Mouse (Mus musculus) cortical plate, adult 2 months (tissue): ENCODE results near the gene Fbn1. TPM values are rescaled to one million over a fixed set of nuclear protein-coding genes. Genes with fewer than 3 reads are reported as not detected.

Experiments used
- H3K27ac ChIP-seq: fragments of 200-500 bp; 2 replicates; pipeline ENCODE4 v1.5.1; 2012; ENCODE audit warnings: low read length, control low read depth, inconsistent platforms; ENCODE audit not compliant: insufficient read depth
- H3K4me1 ChIP-seq: fragments of 200-500 bp; 2 replicates; pipeline ENCODE4 v1.6.1; 2011; ENCODE audit warnings: low read length; ENCODE audit not compliant: control insufficient read depth, insufficient read depth
- H3K4me3 ChIP-seq: fragments of 200-500 bp; 2 replicates; pipeline ENCODE4 v1.5.1; 2011; ENCODE audit warnings: mild to moderate bottlenecking, low read length, control low read depth; ENCODE audit not compliant: insufficient read depth
- CTCF ChIP-seq: fragments of 200-500 bp; IDR thresholded peaks from 2 replicates; pipeline ENCODE4 v1.5.1; 2011; ENCODE audit warnings: mild to moderate bottlenecking, control low read depth, low read length; ENCODE audit not compliant: insufficient read depth; ENCODE audit errors: extremely low read depth
- POLR2A ChIP-seq: fragments of 200-500 bp; IDR thresholded peaks from 2 replicates; pipeline ENCODE4 v1.6.1; 2011; ENCODE audit warnings: mild to moderate bottlenecking, low read length, control low read depth; ENCODE audit not compliant: insufficient read depth; ENCODE audit errors: extremely low read depth
- polyA plus RNA-seq: library from polyadenylated mRNA; depleted of rRNA; stranded (reverse); fragments of >200 nt; gene quantifications from 2 replicates; pipeline ENCODE4 v1.2.3, GENCODE M21; 2012

Gene Fbn1
- polyA plus RNA-seq, 1 experiment = 1.5 TPM

DNA sequence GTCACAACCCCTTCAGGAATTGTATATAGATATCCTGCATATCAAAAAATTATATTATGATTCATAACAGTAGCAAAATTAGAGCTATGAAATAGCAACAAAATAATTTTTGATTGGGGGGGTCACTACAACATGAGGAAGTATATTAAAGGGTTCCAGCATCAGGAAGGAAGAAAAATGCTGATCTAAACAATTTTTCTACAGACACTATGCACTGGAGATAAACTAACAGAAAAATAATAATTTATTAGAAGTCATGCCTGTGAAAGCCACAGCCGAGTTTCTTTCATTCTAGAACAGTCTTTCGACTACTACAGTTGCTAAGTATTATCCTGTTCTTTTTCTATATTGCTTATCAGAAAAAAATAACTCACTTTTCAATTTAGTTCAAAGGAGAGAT, 17.7 kb upstream of the Fbn1 start:
- TF ChIP-seq POLR2A (no peak), CTCF (no peak)
- Histone ChIP-seq H3K4me3 (no peak overlapping the region), H3K4me1 (no peaks in the 10 kb centered on the region), H3K27ac (no peak overlapping the region)

GRCm38 (mm10) chr2:125516594-125516993, 8.8 kb upstream of the Fbn1 start:
- TF ChIP-seq CTCF = no peak
- TF ChIP-seq POLR2A = no peak
- Histone ChIP-seq H3K4me1 (no peaks in the 10 kb centered on the region), H3K27ac (no peak overlapping the region), H3K4me3 (no peak overlapping the region)

DNA sequence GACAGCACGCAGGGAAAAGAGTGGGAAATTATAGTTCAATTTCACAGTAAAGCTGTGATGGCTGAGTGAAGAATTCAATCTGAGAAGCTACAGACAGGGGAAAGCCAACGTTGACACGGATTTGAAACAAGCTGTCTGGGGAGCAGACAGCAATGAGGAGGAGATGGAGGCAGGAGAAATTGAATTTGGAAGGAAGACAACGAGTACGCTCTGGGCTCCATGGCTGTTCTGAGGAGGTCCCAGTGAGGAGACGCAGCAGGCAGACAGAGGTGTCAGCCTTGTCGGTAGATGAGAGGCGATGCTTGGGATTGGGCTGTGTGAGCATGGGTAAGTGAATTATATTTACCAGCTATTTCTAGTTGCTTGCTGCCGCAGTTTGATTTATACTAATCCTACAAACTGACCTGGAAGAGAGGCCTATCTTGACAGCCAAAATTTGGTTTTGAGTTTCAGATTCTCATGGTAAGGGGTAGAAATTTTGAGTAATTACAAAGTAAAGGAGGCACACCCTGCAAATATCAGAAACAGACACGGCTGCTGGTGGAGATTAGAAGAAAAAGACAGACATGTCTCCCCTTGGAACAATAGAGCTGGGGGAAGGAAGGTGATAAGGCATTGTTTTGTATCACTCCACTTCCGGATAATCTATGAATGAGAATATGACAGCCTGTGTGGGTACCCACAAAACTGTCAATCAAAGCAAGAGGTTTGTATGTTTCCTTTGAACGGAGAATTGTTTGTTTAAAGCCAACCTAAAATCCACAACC, 7.7 kb upstream of the Fbn1 start:
- no peak for TF ChIP-seq CTCF
- no peak for TF ChIP-seq POLR2A
- Histone ChIP-seq H3K4me1 (no peaks in the 10 kb centered on the region), H3K27ac (no peak overlapping the region), H3K4me3 (no peak overlapping the region)

DNA sequence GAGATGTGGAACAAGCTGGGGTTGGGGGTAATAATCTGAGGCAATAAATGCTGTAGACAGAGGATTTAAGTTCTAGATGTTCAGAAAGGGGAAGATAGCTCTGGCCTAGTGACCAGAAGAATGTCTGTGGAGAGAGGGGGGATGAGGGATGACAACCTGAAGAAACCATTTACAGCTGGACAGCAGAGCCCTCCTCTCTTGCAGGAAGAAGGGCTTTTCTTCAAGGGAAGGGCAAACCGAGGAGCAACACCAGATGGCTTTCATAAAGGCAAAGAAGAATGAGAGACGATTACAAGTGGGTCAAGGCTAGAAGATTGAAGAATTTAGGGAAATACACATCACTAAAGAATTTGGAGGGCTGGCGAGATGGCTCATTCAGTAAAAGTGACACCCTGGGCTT, 6.6 kb upstream of the Fbn1 start:
- no peak for TF ChIP-seq POLR2A
- Histone ChIP-seq H3K27ac (no peak overlapping the region), H3K4me1 (no peaks in the 10 kb centered on the region), H3K4me3 (no peak overlapping the region)

DNA sequence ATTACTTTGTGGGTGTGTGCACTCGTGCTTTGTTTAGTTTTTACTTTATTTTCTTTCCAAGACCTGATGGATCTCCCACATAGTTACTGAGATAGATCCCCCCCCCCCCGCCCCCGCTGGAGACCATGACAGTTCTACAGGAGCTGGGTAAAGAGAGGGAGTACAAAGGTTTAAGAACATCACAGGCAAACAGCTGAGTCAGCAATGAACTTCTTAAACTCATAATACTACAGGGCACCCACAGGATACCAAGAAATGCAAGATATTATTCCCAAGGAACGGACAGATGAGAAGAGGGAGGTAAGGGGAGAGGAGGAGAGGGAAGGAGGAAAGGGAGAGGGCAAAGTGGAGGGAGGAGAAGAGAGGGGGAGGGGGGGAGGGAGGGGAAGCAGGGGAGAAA, 4.8 kb upstream of the Fbn1 start:
- Histone ChIP-seq H3K4me1 (no peaks in the 10 kb centered on the region), H3K4me3 (no peak overlapping the region), H3K27ac (no peak overlapping the region)
- no peak for TF ChIP-seq CTCF

DNA sequence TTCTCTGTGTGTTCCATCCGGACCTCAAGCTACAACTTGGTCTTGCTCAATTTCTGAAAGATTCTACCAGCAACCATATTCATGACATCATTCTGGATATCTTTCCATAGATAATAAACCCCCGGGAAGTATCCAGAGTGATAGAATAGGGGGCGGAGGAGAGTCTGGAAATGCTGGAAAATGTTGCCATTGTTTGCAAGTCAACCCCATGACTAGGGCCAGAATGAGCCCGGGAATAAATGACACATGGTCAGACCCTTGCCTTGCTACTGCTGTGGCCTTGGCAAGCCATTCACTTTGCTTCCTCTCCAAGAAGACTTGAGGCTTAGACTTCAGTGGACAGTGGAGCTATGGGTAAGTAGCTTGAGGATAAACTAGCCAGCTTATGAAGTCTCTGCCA, 4.1 kb upstream of the Fbn1 start:
- no peak overlapping the region for H3K4me3 ChIP-seq
- TF ChIP-seq POLR2A (no peak), CTCF (no peak)
- H3K27ac ChIP-seq = no peak overlapping the region
- H3K4me1 ChIP-seq = no peaks in the 10 kb centered on the region

DNA sequence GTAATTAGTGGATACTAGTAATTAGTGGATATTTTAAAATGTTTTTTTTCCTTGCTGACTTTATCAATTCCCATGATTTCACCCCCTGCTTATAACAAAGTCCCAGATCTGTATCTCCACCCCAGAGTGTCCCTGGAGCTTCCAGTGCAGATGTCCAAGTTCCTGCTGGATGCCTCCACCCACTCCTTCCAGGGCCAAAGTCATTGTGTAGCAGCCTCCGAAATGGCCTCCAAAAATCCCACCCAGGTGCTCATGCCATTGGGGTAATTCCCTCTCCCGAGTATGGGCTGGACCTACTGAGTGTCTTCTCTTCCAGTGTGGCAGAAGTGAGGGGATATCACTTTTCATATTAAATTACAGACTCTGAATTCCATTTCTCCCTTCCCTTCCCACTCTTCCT, 3.0 kb upstream of the Fbn1 start:
- Histone ChIP-seq H3K4me3 (no peak overlapping the region), H3K27ac (no peak overlapping the region), H3K4me1 (no peaks in the 10 kb centered on the region)
- TF ChIP-seq POLR2A (no peak), CTCF (no peak)

DNA sequence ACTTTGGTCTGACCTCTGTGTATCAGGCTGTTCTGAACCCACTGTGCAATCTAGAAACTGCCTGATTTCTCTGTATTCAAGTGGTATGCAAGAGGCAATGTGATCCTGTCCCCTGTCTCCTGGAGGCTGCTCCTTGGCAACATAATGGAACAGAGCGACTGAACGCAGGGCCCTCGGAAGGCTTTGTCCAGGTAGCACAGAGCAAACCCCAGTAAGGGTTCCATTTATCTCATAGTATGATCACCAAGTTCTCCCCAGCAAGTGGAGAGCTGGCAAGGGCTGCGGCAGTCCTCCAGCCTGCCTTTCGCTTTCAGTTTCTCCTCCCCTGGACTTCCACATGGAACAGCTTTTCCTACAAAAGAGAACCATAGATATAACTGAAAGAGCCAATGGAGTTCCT, 588 bp upstream of the Fbn1 start:
- TF ChIP-seq CTCF (no peak), POLR2A (no peak)
- no peaks in the 10 kb centered on the region for H3K4me1 ChIP-seq
- H3K27ac ChIP-seq = no peak overlapping the region
- H3K4me3 ChIP-seq = no peak overlapping the region

- peak overlapping the region; percentile 67 for H3K4me3 ChIP-seq
- TF ChIP-seq CTCF = no peak
- TF ChIP-seq POLR2A = no peak
Observed at GRCm38 (mm10) chr2:125506316-125507054, 1.3 kb downstream of the Fbn1 start.

GRCm38 (mm10) chr2:125505746-125506315, 2.0 kb downstream of the Fbn1 start:
- no peaks in the 10 kb centered on the region for H3K4me1 ChIP-seq
- no peak for TF ChIP-seq CTCF
- H3K4me3 ChIP-seq = peak overlapping the region; percentile 67
- no peak overlapping the region for H3K27ac ChIP-seq

More at GRCm38 (mm10) chr2:125506316-125507054, 1.3 kb downstream of the Fbn1 start:
- Histone ChIP-seq H3K27ac (no peak overlapping the region), H3K4me1 (no peaks in the 10 kb centered on the region)
